Mouse (Mus musculus) olfactory bulb, adult 2 months (tissue): ENCODE results near the gene Zfp839. TPM values are rescaled to one million over a fixed set of nuclear protein-coding genes. Genes with fewer than 3 reads are reported as not detected.
A peak's percentile ranks its signal among the peaks of the same experiment; 100 is the strongest.

ENCODE experiments used
- H3K27ac ChIP-seq: fragments of 200-500 bp; 2 replicates; pipeline ENCODE4 v1.5.1; 2012; ENCODE audit warnings: low read depth, low read length; ENCODE audit not compliant: insufficient read depth
- H3K4me1 ChIP-seq: fragments of 200-500 bp; 2 replicates; pipeline ENCODE4 v1.6.1; 2012; ENCODE audit warnings: low read length; ENCODE audit not compliant: control insufficient read depth, insufficient read depth
- H3K4me3 ChIP-seq: fragments of 200-500 bp; 2 replicates; pipeline ENCODE4 v1.5.1; 2012; ENCODE audit warnings: mild to moderate bottlenecking, low read depth, low read length, moderate library complexity; ENCODE audit not compliant: insufficient read depth
- CTCF ChIP-seq: fragments of 200-500 bp; IDR thresholded peaks from 2 replicates; pipeline ENCODE4 v1.5.1; 2012; ENCODE audit warnings: low read depth, mild to moderate bottlenecking, low read length, moderate library complexity; ENCODE audit not compliant: insufficient read depth
- POLR2A ChIP-seq: fragments of 200-500 bp; IDR thresholded peaks from 2 replicates; pipeline ENCODE4 v1.6.1; 2012; ENCODE audit warnings: mild to moderate bottlenecking, low read depth, low read length, moderate library complexity; ENCODE audit not compliant: insufficient read depth
- WGBS: fragments of 180-500 bp; shearing (Covaris S2); methylation state at CpG from one replicate; pipeline ENCODE4 v1.1.7; 2018; 5-methylcytosine and 5-hydroxymethylcytosine counted together
- polyA plus RNA-seq: library from polyadenylated mRNA; stranded (reverse); fragments of >200 nt; gene quantifications from 2 replicates; pipeline ENCODE4 v1.2.4, GENCODE M21; 2012; ENCODE audit warnings: low replicate concordance; ENCODE audit not compliant: missing spikeins, insufficient read depth, insufficient read length

Zfp839 gene
- polyA plus RNA-seq, 1 experiment, result not detected

- Histone ChIP-seq H3K4me3 (no peak overlapping the region), H3K4me1 (peaks cover 4% of the 10 kb centered on the region; the same call in 1 of the 2 replicates), H3K27ac (peak overlapping the region; percentile 35; the same call in 1 of the 2 replicates)
- TF ChIP-seq POLR2A, result no peak
- TF ChIP-seq CTCF, result no peak
- WGBS, result 32% methylated on average over 5 of the region's 5 CpGs
These were observed 12.7 kb upstream of the Zfp839 start for GRCm38 (mm10) chr12:110837192-110837841.

- no peak for TF ChIP-seq CTCF
- TF ChIP-seq POLR2A, result no peak
- Histone ChIP-seq H3K4me3 (no peak overlapping the region), H3K27ac (no peak overlapping the region), H3K4me1 (peaks cover 4% of the 10 kb centered on the region; the same call in 1 of the 2 replicates)
- 67% methylated on average over 8 of the region's 8 CpGs for WGBS
These were observed 12.2 kb upstream of the Zfp839 start for GRCm38 (mm10) chr12:110837850-110838249.

- Histone ChIP-seq H3K4me1 (peaks cover 20% of the 10 kb centered on the region), H3K27ac (no peak within 1 kb of the TSS), H3K4me3 (peak within 1 kb of the TSS; percentile 89)
- TF ChIP-seq CTCF (no peak), POLR2A (peak; percentile 44)
- under 1% methylated on average over 71 of the region's 71 CpGs for WGBS
These were observed 9.5 kb upstream of the Zfp839 start, which contains the start of gene Mok for GRCm38 (mm10) chr12:110840348-110841198. TSS of gene Mok (minus strand) at chr12:110840939.

GRCm38 (mm10) chr12:110841731-110842493 lies 8.1 kb upstream of the Zfp839 start:
- 84% methylated on average over 5 of the region's 5 CpGs for WGBS
- peaks cover 22% of the 10 kb centered on the region for H3K4me1 ChIP-seq

GRCm38 (mm10) chr12:110843194-110844048 lies 6.6 kb upstream of the Zfp839 start:
- Histone ChIP-seq H3K27ac (no peak overlapping the region), H3K4me3 (peak overlapping the region; percentile 32), H3K4me1 (peaks cover 19% of the 10 kb centered on the region)
- WGBS, result 17% methylated on average over 32 of the region's 32 CpGs
- TF ChIP-seq CTCF, result peak; percentile 80
- no peak for TF ChIP-seq POLR2A

More at GRCm38 (mm10) chr12:110841731-110842493, 8.1 kb upstream of the Zfp839 start:
- H3K27ac ChIP-seq, result no peak overlapping the region
- no peak overlapping the region for H3K4me3 ChIP-seq
- TF ChIP-seq CTCF (no peak), POLR2A (no peak)

GRCm38 (mm10) chr12:110844227-110845130 lies 5.6 kb upstream of the Zfp839 start:
- Histone ChIP-seq H3K4me1 (peaks cover 19% of the 10 kb centered on the region), H3K27ac (no peak overlapping the region), H3K4me3 (peak overlapping the region; percentile 42)
- no peak for TF ChIP-seq CTCF
- 5% methylated on average over 42 of the region's 42 CpGs for WGBS

- TF ChIP-seq POLR2A, result no peak
- TF ChIP-seq CTCF, result no peak
- peak overlapping the region; percentile 42 for H3K4me3 ChIP-seq
- peaks cover 19% of the 10 kb centered on the region for H3K4me1 ChIP-seq
- WGBS, result 1% methylated on average over 36 of the region's 36 CpGs
- H3K27ac ChIP-seq, result peak overlapping the region; percentile 48
These were observed 4.7 kb upstream of the Zfp839 start for GRCm38 (mm10) chr12:110845131-110845880.
